Mouse (Mus musculus): ENCODE measurements around the gene Opcml. TPM values are rescaled to one million over a fixed set of nuclear protein-coding genes. Genes with fewer than 3 reads are reported as not detected.

Gene Opcml
- polyA plus RNA-seq, 1 experiment from 2014 or later: not detected

- WGBS (ENCODE audit: missing documents): 83% methylated on average over 8 of the region's 8 CpGs
- Histone ChIP-seq H3K4me3 (ENCODE audit: inconsistent target) (no peak overlapping the region), H3K79me2 (ENCODE audit: inconsistent target) (no peaks in the 10 kb centered on the region), H3K36me3 (ENCODE audit: inconsistent target) (no peaks in the 10 kb centered on the region), H3K27ac (no peak overlapping the region)
These were observed 513.1 kb downstream of the Opcml start for GRCm38 (mm10) chr9:28303659-28304058.

- Histone ChIP-seq H3K79me2 (ENCODE audit: inconsistent target) (no peaks in the 10 kb centered on the region), H3K4me3 (ENCODE audit: inconsistent target) (no peak overlapping the region), H3K27ac (no peak overlapping the region), H3K36me3 (ENCODE audit: inconsistent target) (no peaks in the 10 kb centered on the region)
- 76% methylated on average over 11 of the region's 11 CpGs for WGBS (ENCODE audit: missing documents)
These were observed 516.0 kb downstream of the Opcml start for GRCm38 (mm10) chr9:28306364-28307121.

GRCm38 (mm10) chr9:28307122-28307430, 516.5 kb downstream of the Opcml start:
- Histone ChIP-seq H3K27ac (no peak overlapping the region), H3K79me2 (ENCODE audit: inconsistent target) (no peaks in the 10 kb centered on the region), H3K4me3 (ENCODE audit: inconsistent target) (no peak overlapping the region), H3K36me3 (ENCODE audit: inconsistent target) (no peaks in the 10 kb centered on the region)

- 84% methylated on average over 6 of the region's 6 CpGs for WGBS (ENCODE audit: missing documents)
- Histone ChIP-seq H3K79me2 (ENCODE audit: inconsistent target) (no peaks in the 10 kb centered on the region), H3K27ac (no peak overlapping the region), H3K36me3 (ENCODE audit: inconsistent target) (no peaks in the 10 kb centered on the region), H3K4me3 (ENCODE audit: inconsistent target) (no peak overlapping the region)
These were observed 517.0 kb downstream of the Opcml start for GRCm38 (mm10) chr9:28307481-28308050.

GRCm38 (mm10) chr9:28317881-28318280, 527.3 kb downstream of the Opcml start:
- Histone ChIP-seq H3K79me2 (ENCODE audit: inconsistent target) (no peaks in the 10 kb centered on the region), H3K4me3 (ENCODE audit: inconsistent target) (no peak overlapping the region), H3K27ac (no peak overlapping the region), H3K36me3 (ENCODE audit: inconsistent target) (no peaks in the 10 kb centered on the region)

- no peak overlapping the region for H3K27ac ChIP-seq
- no peak overlapping the region for H3K4me3 ChIP-seq (ENCODE audit: inconsistent target)
- H3K36me3 ChIP-seq (ENCODE audit: inconsistent target): no peaks in the 10 kb centered on the region
- H3K79me2 ChIP-seq (ENCODE audit: inconsistent target): no peaks in the 10 kb centered on the region
- 93% methylated on average over 4 of the region's 4 CpGs for WGBS (ENCODE audit: missing documents)
These were observed 528.6 kb downstream of the Opcml start for GRCm38 (mm10) chr9:28319021-28319755.

GRCm38 (mm10) chr9:28319802-28320201, 529.2 kb downstream of the Opcml start:
- Histone ChIP-seq H3K36me3 (ENCODE audit: inconsistent target) (no peaks in the 10 kb centered on the region), H3K79me2 (ENCODE audit: inconsistent target) (no peaks in the 10 kb centered on the region)
- WGBS (ENCODE audit: missing documents): 93% methylated on average over 1 of the region's 1 CpGs

GRCm38 (mm10) chr9:28327985-28328384, 537.4 kb downstream of the Opcml start:
- 75% methylated on average over 4 of the region's 4 CpGs for WGBS (ENCODE audit: missing documents)
- Histone ChIP-seq H3K27ac (no peak overlapping the region), H3K79me2 (ENCODE audit: inconsistent target) (no peaks in the 10 kb centered on the region), H3K36me3 (ENCODE audit: inconsistent target) (no peaks in the 10 kb centered on the region), H3K4me3 (ENCODE audit: inconsistent target) (no peak overlapping the region)

More at GRCm38 (mm10) chr9:28319802-28320201, 529.2 kb downstream of the Opcml start:
- Histone ChIP-seq H3K4me3 (ENCODE audit: inconsistent target) (no peak overlapping the region), H3K27ac (no peak overlapping the region)

GRCm38 (mm10) chr9:28328434-28328833, 537.9 kb downstream of the Opcml start:
- Histone ChIP-seq H3K79me2 (ENCODE audit: inconsistent target) (no peaks in the 10 kb centered on the region), H3K36me3 (ENCODE audit: inconsistent target) (no peaks in the 10 kb centered on the region), H3K4me3 (ENCODE audit: inconsistent target) (no peak overlapping the region), H3K27ac (no peak overlapping the region)
- WGBS (ENCODE audit: missing documents): 90% methylated on average over 2 of the region's 2 CpGs

- no peaks in the 10 kb centered on the region for H3K36me3 ChIP-seq (ENCODE audit: inconsistent target)
- H3K4me3 ChIP-seq (ENCODE audit: inconsistent target): no peak overlapping the region
- H3K27ac ChIP-seq: no peak overlapping the region
- no peaks in the 10 kb centered on the region for H3K79me2 ChIP-seq (ENCODE audit: inconsistent target)
These were observed 538.9 kb downstream of the Opcml start for GRCm38 (mm10) chr9:28329477-28329876.

GRCm38 (mm10) chr9:28336511-28337208, 546.1 kb downstream of the Opcml start:
- WGBS (ENCODE audit: missing documents): 41% methylated on average over 10 of the region's 10 CpGs
- Histone ChIP-seq H3K4me3 (ENCODE audit: inconsistent target) (no peak overlapping the region), H3K79me2 (ENCODE audit: inconsistent target) (no peaks in the 10 kb centered on the region), H3K27ac (no peak overlapping the region), H3K36me3 (ENCODE audit: inconsistent target) (no peaks in the 10 kb centered on the region)

GRCm38 (mm10) chr9:28337837-28338236, 547.3 kb downstream of the Opcml start:
- 56% methylated on average over 2 of the region's 2 CpGs for WGBS (ENCODE audit: missing documents)

GRCm38 (mm10) chr9:28354978-28355377, 564.4 kb downstream of the Opcml start:
- Histone ChIP-seq H3K36me3 (ENCODE audit: inconsistent target) (no peaks in the 10 kb centered on the region), H3K4me3 (ENCODE audit: inconsistent target) (no peak overlapping the region), H3K79me2 (ENCODE audit: inconsistent target) (no peaks in the 10 kb centered on the region), H3K27ac (no peak overlapping the region)

More at GRCm38 (mm10) chr9:28337837-28338236, 547.3 kb downstream of the Opcml start:
- H3K79me2 ChIP-seq (ENCODE audit: inconsistent target): no peaks in the 10 kb centered on the region
- no peak overlapping the region for H3K4me3 ChIP-seq (ENCODE audit: inconsistent target)
- H3K36me3 ChIP-seq (ENCODE audit: inconsistent target): no peaks in the 10 kb centered on the region
- no peak overlapping the region for H3K27ac ChIP-seq

GRCm38 (mm10) chr9:28357946-28358345, 567.4 kb downstream of the Opcml start:
- no peaks in the 10 kb centered on the region for H3K79me2 ChIP-seq (ENCODE audit: inconsistent target)
- no peak overlapping the region for H3K27ac ChIP-seq
- H3K4me3 ChIP-seq (ENCODE audit: inconsistent target): no peak overlapping the region
- no peaks in the 10 kb centered on the region for H3K36me3 ChIP-seq (ENCODE audit: inconsistent target)
- WGBS (ENCODE audit: missing documents): 52% methylated on average over 3 of the region's 3 CpGs

- Histone ChIP-seq H3K79me2 (ENCODE audit: inconsistent target) (no peaks in the 10 kb centered on the region), H3K36me3 (ENCODE audit: inconsistent target) (no peaks in the 10 kb centered on the region), H3K27ac (no peak overlapping the region), H3K4me3 (ENCODE audit: inconsistent target) (no peak overlapping the region)
- 87% methylated on average over 2 of the region's 2 CpGs for WGBS (ENCODE audit: missing documents)
These were observed 570.1 kb downstream of the Opcml start for GRCm38 (mm10) chr9:28360691-28361090.

All from macrophage (primary cell).